Mouse (Mus musculus) kidney, postnatal 36 days (tissue): ENCODE measurements around the gene Tspan32.

Experiments
- DNase-seq, 2 experiments: peaks; one replicate each; pipeline ENCODE4 v3.0.0; 2021 to 2022; ENCODE audit warnings: mixed read lengths in 2 of 2

Gene Tspan32

DNA sequence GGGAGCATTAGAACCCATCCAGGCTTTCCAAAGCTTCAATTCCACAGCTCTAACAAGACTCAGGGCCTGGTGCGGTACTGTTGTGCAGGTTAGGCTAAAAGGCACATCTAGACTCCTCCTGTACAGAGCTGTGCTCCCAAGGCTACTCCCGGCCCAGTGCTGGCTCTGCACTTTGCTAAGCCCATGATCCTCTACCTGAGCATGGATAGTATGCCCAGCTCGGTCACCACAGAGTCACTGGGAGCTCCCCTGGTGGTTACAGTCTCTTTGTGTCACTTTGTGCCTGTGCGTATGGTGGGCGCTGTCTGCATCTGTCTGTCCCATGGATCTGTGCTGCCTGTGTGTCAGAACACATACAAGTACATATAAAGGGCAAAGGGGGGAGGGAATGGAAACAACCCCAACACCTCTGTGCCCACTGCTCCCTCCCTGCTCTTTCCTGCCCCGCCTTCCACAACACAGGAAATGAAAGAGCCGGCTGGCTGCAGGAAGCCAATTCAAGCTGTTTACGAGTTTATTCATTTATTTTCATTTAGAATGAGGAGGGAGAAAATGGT lies 3.6 kb downstream of the Tspan32 start:
- DNase-seq: peak; percentile 74 to 84

DNA sequence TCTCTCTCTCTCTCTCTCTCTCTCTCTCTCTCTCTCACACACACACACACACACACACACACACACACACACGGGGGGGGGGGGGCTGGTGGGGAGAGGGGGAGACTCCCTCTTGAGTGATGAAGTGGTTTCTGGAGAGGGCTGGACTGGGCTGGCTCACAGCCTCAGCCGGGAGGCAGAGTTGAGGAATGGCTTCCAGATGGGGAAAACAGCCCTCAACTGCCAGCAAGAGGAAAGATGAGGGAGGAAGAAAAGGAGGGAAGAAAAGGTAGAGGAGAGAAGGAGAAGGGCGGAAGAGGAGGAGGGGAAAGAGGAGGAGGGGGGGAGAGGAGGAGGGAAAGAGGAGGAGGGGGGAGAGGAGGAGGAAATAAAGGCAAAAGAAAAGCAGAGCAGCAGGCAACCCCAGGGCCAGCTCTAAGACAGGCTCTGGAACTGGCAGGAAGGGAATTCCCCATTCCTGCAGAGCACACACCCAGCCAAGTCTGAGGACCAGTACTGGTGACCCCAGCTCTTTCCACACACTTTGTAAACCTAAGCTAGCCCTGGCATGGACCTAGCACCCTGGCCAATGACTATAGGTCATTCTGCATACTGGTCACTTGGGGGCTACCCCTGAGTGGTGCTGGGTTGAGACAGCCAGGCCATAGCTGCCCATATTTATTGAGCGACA lies 4.3 kb downstream of the Tspan32 start:
- DNase-seq: peak; percentile 34 to 50

GRCm38 (mm10) chr7:143009996-143010395 lies 5.2 kb downstream of the Tspan32 start:
- no peak for DNase-seq

GRCm38 (mm10) chr7:143011226-143011625 lies 6.4 kb downstream of the Tspan32 start:
- DNase-seq: no peak

GRCm38 (mm10) chr7:143012230-143012875 lies 7.5 kb downstream of the Tspan32 start:
- DNase-seq: peak in 1 of 2 experiments; percentile 42

DNA sequence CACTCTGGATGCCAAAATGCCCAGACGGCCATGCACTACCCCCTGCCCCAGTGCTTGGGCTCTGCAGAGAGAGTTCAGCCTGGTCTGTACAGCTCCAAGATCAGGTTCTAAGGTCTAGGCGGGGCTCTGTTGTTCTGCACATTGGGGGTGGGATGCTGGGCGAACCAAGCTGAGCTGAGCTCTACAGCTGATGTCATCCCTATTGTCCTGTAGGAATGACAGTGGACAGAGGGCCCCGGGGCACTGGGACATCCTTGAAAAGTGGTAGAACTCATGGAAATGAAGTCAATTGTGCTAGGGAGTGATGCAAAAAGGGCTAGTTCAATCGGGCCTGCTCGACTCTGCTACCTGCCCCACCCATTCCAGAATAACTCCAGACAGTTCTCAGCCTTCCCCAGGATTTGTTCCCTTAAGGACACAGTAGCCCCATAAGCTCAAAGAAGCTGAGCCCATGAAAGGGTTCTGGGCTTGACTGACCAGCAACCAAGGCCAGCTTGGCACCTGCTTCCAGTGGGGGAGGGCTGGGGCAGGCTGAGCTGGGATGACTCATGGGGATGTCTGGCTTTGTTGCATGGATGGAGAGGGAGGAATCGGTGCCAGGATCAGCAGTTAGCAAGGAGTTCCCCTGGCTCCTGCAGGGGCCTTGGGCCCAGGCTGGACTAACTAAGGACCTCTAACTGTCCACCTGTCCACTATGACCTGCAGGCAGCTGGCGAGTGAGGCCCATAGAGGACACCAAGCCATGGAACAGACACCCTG lies 8.8 kb downstream of the Tspan32 start:
- DNase-seq: peak; percentile 39 to 52

DNA sequence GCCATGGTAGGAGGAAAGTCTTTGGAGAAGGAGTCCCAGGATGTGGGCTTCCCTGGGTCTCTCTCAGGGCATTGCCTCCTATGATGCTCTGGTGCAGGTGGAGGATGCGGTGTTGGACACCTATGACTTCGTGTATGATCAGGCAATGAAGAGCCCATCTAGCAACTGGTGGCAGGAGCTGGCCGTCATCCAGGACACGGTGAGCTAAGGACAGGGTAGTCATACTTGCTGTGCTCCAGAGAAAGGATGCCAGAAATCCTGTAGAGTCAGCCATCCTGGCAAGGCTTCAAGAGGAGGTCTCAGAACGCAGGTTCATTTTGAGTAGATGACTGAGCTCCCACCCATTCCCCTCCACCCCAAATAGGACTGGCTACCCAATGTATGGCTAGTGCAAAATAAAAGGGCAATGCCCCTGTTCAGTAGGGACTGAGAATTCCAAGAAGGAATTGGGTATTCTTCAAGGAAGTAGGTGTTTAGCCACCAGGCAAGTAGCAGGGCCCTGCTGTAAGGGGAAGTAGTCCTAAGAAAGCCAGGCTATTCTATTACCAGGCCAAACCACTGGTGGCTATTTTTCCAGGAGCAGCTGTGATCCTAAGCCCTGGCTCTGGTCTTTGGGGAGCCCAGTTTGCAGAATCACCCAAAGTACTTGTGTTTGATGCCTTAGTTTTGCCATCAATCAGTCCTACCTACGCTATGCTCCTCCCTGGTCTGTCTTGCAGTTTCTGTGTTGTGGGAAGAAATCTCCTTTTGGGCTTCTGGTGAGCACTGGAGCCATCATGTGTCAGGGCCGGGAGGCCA lies 10.2 kb downstream of the Tspan32 start:
- peak in 1 of 2 experiments; percentile 55 for DNase-seq

GRCm38 (mm10) chr7:143015755-143016423 lies 11.0 kb downstream of the Tspan32 start:
- DNase-seq: peak; percentile 74 to 82

- DNase-seq: peak in 1 of 2 experiments; percentile 31
Measured at GRCm38 (mm10) chr7:143016424-143017142, 11.7 kb downstream of the Tspan32 start.

DNA sequence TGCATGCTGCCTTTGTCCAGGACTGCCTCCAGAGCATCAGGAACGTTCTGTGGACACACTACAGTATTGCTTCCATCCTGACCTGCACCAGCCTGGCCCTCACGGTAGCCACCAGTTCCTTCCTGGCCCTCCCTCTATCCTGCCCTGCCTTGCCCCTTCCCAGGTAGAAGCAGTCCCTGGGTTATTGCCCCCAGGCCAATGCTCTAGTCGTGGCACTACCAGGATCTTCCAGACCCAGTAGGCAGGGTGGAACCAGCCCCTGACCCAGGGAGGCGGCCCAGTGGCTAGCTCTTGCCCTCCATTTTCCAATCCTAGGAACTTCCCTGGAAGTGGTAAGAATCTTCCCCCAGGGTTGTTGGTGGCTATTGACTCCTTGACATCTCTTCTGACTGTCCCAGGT lies 12.3 kb downstream of the Tspan32 start:
- DNase-seq: no peak

GRCm38 (mm10) chr7:143020040-143020439 lies 15.2 kb downstream of the Tspan32 start:
- DNase-seq: no peak

DNA sequence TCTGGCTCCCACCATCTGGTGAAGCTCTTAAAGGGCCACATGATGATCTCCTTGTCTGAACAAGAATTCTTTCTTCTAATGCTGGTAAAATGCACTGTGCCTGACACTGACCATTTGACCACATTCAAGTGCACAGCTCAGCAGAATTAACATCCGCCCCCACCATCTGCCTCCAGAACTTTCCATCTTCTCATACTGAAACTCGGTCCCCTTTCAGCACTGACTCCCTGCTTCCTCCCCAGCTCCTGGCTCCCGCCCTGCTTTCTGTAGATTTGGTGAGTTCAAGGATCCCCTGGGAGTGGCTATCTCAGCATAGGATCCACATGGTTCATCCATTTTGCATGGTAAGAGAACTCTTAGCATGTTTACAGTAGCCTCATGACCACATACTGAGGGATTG lies 15.9 kb downstream of the Tspan32 start:
- DNase-seq: peak in 1 of 2 experiments; percentile 22

GRCm38 (mm10) chr7:143021356-143022164 lies 16.7 kb downstream of the Tspan32 start:
- no peak for DNase-seq

DNA sequence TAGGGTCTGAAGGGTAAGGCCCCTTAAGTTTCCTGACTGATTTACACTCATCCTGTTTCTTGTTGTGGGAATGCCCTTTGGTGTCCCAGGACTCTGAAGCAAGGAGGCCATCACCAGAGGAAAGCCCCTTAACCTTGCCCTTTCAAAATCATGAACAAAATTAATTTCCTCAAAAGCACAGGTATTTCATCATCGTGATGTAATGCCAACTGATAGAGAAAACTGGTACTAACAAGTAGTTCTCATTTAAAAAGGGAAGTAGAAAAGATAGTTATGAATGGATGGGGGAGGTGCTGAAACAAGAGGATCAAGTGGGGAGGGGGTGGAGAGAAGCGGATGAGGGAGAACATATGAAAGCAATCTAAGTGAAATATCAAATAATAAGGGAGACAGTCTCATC lies 18.7 kb downstream of the Tspan32 start:
- DNase-seq: no peak

DNA sequence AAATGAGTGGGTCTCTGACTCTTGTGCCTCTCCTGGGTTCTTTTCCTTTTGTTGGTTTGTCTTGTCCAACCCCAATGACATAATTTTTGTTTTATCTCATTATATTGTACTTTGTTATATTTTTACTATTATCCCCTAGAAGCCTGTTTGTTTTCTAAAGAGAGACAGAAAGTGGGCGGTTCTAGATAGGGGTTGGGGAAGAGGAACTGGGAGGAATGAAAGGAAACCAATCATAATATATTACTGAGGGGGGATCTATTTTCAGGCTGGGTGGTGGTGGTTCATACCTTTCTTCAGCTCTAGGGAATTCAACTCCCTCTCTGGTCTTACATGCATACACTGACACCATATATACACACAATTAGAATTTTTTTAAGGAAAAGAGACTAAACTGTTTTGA lies 19.4 kb downstream of the Tspan32 start:
- no peak for DNase-seq

DNA sequence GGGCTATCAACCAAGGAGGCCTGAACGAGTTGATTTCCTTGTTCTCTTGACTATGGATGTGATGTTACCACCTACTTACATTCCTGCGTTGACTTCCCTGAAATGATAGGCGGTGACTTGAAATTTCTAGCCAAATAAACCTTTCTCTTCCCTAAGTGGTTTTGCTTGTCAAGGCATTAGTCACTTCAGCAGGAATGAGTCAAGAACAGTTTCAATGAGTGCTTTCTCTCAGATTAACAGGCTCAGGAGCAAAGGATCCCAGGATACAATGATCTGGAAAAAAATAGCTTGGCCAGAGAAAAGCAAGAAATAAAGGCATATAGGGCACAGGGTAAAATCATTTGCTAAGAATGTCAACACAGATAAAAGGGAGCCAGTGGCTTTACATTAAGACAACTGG lies 20.6 kb downstream of the Tspan32 start:
- DNase-seq: no peak

GRCm38 (mm10) chr7:143027196-143027595 lies 22.4 kb downstream of the Tspan32 start:
- DNase-seq: no peak

GRCm38 (mm10) chr7:143031816-143032215 lies 27.0 kb downstream of the Tspan32 start:
- no peak for DNase-seq

- no peak for DNase-seq
Measured at GRCm38 (mm10) chr7:143033581-143033980, 28.7 kb downstream of the Tspan32 start.

GRCm38 (mm10) chr7:143034112-143034511 lies 29.3 kb downstream of the Tspan32 start:
- no peak for DNase-seq
